Mouse (Mus musculus) v-Abl transformed pro-B cells (cell line): ENCODE measurements at regions not wholly inside any gene's neighbourhood (a gene's known extent, or its start where the extent isn't known, plus 50 kb on each side); places are given as distances from the start of the nearest gene placed in this dataset.

Source experiments
- in situ Hi-C, 2 experiments: fragments of 400-800 bp; cut with MboI; formaldehyde crosslinking; loops; one replicate each; pipeline ENCODE4 v1.15.1; 2025; ENCODE audit not compliant: unreplicated experiment in 2 of 2

DNA sequence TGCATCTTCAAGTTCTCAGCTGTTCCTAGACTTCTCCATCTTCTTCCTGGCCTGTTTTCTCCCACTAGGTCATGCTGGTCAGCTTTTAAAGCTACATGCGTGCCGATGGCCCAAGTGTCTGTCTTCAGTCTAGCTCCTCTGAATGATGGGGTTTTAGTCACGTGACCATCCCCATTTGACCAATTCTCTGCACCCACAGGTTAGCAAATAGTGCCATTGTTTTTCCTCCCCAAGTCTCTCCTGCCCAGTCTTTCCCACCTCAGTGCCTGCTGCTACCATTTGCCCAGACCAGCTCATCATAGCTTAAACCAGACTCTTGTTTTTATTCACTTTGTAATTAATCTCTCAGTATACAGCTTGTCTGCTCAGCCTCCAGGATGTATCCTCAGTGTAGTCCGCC, 62.3 kb downstream of the Zfp706 start:
- in situ Hi-C loops = no loop called here

DNA sequence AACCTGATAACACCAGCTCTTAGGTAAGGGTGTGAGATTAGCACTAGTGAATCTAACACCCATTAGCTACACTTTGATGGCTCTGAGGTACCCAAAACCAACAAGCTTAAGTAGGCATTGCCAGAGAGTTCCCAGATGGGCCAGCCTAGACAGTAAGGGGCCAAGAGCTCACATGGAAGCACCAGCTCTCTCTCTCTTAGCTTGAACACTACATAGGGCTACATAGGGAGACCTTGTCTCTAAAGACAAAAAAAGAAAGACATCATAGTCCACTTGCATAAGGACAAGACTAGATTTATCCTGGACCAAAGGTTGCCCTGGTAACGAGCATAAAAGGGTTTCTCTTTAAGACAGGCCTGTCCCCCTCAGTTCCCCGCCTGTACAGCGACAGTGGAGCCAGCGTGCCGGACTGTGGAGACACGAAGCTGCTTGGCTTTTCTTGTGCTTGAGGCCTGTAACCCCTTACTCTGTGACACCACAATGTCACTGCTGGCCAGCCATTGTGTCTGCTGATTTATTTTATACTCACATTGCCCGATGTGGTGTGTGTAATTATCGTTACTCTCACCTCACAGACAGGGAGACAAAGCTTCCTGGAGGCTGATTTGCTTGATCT, 62.9 kb downstream of the Zfp706 start:
- in situ Hi-C loops = loop anchor here in 1 of 2 experiments (5.0 kb wide), 1 partner anchor 33 kb away; no protein-coding TSS in a partner anchor

DNA sequence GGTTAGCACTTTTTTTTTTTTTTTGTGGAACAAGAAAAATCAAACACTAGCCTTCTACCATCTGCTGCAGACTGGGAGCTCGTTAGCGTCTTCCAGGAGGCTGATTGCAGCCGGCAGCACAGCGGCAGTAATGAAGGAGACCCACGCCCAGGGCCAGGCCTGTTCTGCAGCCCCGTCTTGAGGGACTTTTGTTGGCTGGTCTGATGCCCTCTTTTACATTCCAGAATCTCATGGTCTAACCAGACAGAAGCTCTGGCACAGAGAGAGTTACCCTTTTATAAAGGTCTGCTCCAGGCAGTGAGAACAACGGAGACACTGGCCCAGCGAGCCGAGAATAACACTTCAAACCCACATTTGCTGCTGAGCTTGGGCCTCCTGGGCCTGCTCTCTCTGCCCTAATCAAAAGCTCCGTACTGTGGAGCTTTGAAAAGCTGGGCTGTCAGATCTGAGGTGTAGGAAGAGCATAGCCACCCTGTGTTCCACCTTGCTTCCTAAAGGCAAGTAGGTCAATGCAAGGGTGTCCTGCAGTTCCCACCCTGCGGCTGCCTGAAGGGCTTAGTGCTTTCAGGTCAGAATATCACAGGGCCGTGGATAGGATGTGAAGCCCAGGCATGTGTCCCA, 64.0 kb downstream of the Zfp706 start:
- in situ Hi-C loops = loop anchor here in 1 of 2 experiments (5.0 kb wide), 1 partner anchor 34 kb away; no protein-coding TSS in a partner anchor

GRCm38 (mm10) chr15:36942261-36942660, 65.3 kb downstream of the Zfp706 start:
- in situ Hi-C loops = loop anchor here in 1 of 2 experiments (5.0 kb wide), 1 partner anchor 35 kb away; no protein-coding TSS in a partner anchor

GRCm38 (mm10) chr15:36941741-36942140, 65.8 kb downstream of the Zfp706 start:
- in situ Hi-C loops = loop anchor here in 1 of 2 experiments (5.0 kb wide), 1 partner anchor 36 kb away; no protein-coding TSS in a partner anchor

- in situ Hi-C loops = loop anchor here in 1 of 2 experiments (5.0 kb wide), 1 partner anchor 38 kb away; no protein-coding TSS in a partner anchor
Measured at GRCm38 (mm10) chr15:36939608-36940007, 68.0 kb downstream of the Zfp706 start.

GRCm38 (mm10) chr15:36939153-36939552, 68.4 kb downstream of the Zfp706 start:
- in situ Hi-C loops = no loop called here

DNA sequence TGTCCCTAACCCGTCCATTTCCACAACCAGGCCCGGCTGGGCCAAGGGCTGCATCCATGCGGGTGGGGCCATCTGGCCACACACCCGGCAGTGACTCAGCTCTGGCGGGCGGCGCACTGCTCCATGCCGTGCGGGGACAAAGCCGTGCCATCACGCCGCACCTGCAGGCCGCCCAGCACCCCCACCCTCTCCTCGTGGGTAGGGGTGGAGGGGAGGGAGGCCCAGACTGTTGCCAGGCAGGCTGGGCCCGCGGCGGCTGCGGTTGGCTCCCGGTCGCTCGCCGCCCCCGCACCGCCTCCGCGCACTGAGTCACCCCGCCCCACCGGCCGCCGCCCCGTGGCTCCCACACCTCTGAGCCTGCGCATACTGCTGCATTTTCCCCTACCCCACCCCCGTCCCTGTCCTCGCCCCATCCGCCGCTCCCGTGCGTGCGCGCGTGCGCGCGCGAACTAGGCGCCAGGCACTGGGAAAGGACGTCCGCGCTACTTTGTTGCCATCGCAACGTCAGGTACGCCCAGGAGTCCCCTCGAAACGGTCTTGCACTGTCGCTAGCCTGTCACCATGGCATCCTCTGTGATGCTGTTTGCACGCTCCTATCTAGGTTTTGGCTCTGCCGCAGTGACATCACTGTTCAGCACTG, 68.9 kb downstream of the Zfp706 start:
- in situ Hi-C loops = no loop called here

DNA sequence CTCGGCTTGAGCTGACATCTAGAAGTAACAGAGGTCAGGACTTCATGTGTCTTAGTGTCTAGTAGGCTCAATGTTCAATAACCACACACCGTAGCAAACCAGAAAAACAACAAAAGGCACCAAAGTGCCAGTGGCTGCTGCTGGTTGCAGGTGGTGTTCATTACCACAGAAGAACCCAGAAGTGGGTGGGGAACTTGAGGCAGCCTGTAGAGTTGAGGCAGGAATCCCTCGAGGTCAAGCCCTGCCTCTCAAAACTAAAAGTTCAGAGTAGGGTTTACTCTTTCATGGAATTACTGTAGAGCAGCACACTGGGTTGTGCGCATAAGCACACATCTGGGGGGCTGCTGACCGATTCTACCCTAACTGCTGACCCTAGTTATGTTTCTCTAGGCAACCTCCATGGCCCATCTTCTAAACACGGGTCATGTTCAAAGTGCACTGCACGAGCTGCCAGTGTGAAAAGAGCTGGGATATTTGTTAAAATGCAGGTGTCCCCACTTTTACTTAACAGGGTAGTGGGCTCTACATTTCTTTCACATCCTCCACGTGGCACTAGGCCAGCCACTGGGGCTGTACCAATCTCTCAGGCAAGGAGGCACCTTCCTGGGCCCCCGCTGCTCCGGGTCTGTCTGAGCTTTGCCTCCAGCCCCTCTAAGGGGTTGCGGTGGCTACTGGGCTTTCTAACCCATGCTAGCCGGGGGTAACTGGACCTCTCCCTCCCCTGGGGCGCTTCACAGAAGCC, 69.6 kb downstream of the Zfp706 start:
- in situ Hi-C loops = no loop called here

GRCm38 (mm10) chr15:36937067-36937657, 70.4 kb downstream of the Zfp706 start:
- in situ Hi-C loops = no loop called here

DNA sequence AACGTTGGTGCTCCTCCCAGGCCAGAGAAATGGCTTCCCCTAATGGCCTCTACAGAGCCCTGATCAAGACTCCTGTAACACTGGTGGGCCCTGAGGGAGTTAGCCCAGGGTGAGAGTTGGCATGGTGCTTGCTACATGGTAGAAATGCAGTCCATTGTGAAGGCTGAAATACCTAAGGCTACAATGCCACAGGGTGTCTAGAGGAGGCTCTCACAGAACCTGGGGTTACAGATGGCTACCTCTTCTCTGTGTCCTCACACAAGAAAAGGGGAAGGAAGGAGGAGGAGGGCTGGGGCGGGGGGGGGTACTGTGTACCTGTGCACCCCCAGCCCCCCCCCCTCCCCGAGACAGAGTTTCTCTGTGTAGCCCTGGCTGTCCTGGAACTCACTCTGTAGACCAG, 72.8 kb downstream of the Zfp706 start:
- in situ Hi-C loops = loop anchor here (5.0 kb wide), 5 partner anchors 58 to 218 kb away; partner anchors contain the start of gene Zfp706 (in 1 of the 2)

DNA sequence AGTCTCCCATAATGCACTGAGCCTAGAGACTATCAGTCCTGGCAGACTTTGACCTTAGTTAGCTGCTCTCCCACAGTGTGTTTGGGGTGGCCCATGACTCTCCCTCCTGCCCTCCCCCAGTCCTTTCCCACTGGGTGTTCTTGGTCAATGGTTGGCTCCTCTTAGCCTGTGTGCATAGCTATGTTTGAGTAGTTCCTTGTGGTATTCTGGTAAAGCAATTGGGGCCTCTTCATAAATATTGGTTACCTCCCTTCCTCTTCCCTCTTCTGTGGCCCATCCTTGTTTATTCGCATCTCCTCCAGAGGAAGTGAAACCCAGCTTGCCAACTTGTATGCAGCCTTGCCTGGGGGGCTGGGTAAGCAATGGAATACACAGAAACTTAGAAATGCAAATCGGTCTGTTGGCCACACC, 74.0 kb downstream of the Zfp706 start:
- in situ Hi-C loops = loop anchor here (5.0 kb wide), 5 partner anchors 56 to 216 kb away; partner anchors contain the start of gene Zfp706 (in 1 of the 2)

DNA sequence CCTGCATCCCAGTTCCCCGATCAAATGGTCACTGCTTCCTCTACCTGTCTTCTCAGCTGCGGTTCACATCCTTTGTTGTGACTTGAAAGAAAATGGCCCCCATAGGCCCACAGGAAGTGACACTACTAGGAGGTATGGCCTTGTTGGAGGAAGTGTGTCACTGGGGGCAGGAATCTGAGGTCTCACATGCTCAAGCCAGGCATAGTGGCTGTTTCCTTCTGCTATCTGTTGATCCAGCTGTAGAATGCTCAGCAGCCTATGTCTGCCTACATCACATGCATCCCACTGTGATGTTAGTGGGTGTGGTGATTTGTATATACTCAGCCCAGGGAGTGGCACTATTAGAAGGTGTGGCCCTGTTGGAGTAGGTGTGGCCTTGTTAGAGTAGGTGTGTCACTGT, 76.1 kb downstream of the Zfp706 start:
- in situ Hi-C loops = loop anchor here (5.0 kb wide), 5 partner anchors 54 to 214 kb away; partner anchors contain the start of gene Zfp706 (in 1 of the 2)

DNA sequence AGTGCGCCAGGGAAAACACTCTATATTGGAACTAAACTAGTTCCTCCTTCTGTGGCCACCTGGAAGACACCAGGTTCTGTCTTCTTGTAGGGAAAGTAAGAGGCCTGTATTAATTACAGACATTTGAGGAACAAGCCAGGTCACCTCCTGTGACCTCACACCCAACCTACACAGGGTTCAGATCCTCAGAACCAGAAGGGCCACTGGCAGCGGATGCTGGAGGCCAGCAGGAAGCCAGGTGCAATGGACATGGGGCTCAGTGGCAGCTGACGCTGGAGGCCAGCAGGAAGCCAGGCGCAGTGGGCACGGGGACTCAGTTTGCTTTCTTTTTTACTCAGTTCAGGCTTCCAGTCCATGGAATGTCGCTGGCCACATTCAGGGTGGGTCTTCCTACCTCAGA, 77.1 kb downstream of the Zfp706 start:
- in situ Hi-C loops = loop anchor here (5.0 kb wide), 5 partner anchors 53 to 213 kb away; partner anchors contain the start of gene Zfp706 (in 1 of the 2)

DNA sequence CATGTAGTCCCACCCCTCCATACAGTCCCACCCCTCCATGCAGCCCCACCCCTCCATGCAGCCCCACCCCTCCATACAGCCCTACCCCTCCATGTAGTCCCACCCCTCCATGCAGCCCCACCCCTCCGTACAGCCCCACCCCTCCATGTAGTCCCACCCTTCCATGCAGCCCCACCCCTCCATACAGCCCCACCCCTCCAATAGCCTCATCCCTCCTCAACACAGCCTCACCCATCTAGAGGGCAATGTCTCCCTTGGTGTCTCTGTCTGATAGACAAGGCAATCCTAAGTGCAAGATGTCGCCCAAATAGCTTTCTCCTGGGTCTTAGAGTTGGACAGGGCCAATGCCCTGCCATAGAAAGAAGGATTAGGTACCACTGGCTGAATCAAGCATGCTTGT, 77.8 kb downstream of the Zfp706 start:
- in situ Hi-C loops = loop anchor here (5.0 kb wide), 5 partner anchors 52 to 212 kb away; partner anchors contain the start of gene Zfp706 (in 1 of the 2)

- in situ Hi-C loops = no loop called here
Measured at GRCm38 (mm10) chr15:36929088-36929487, 78.5 kb downstream of the Zfp706 start.

GRCm38 (mm10) chr15:36928678-36929077, 78.9 kb downstream of the Zfp706 start:
- in situ Hi-C loops = no loop called here

GRCm38 (mm10) chr15:36927436-36927835, 80.1 kb downstream of the Zfp706 start:
- in situ Hi-C loops = no loop called here

DNA sequence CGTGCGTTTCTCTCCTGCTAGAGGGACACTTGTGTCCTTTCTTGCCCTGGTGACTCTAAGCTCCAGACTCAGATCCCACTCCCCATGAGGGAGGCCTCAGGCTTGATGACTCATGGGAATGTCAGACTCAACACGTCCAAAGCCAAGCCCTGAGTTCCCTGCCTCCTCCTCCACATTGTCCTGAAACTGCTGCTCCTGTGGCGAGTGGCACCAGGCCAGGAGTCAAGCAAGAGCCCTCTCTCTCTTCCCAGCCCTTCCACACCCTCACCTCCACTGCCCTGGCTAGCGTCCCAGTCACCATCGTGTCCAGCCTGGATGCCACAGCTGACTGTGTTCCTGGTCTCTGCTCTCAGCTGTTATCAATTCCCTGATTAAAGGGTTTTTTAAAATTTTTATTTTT, 83.4 kb downstream of the Zfp706 start:
- in situ Hi-C loops = no loop called here

DNA sequence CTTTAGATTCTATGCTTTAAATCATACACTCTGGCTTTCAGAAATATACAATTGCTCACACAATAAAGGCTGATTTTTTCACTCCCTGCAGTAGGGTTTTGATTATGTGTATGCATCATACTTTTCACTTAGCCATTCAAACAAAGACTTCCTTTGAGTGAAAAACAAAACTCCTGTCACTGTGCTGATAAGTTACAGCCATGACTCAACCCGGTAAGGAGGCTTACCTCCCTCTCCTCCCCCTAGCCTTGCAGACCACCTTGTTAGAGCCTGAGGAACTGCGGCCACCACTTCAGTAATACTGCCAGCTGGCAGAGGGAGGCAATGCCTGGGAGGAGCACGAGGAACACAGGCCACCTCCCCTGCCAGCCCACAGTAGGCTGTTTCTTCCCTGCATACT, 86.2 kb downstream of the Zfp706 start:
- in situ Hi-C loops = no loop called here
